Mouse (Mus musculus) cerebellum, postnatal 36 days (tissue): ENCODE data around the gene Plekhm1.

Source experiments
- DNase-seq, 2 experiments: peaks; one replicate each; pipeline ENCODE4 v3.0.0; 2021 to 2022; ENCODE audit warnings: mixed read lengths in 2 of 2

The Plekhm1 gene

DNA sequence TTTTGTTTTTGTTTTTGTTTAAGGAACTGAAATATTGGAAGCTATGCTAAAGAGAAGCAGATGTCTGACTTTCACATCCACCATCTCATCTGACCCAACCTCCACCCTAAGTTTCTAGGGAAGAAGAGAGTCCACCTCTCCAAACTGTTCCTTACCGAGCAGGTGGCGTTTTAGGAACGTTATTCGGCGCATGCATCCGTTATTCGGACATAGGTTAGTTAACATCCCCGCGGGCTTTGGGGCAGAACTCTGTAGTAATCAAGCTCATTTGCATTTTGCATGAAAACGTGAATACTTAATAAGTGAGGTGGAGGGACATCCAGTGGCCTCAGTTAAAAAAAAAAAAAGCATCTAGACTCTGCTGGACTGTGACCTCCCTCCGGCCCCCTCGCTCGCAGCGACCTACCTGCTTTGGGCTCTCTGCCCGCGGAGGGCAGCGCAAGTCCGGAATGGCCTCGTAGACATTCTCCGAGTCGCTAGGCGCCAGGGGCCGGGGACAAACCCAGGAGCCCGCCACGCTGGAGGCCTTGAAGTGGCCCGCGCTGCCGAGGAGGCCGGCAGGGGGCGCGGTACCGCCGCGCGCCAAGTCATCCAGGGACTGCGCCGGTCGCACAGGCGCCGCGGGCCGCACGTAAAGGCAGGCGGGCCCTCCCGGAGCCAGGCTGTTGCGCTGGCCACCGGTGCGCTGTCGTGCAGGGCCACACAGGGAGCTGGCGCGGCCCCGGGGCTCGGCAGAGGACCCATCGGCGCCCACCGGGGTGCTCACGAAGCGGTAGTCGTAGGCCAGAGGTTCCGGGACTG, 52.4 kb downstream of the Plekhm1 start:
- DNase-seq, result peak; percentile 80 to 85

DNA sequence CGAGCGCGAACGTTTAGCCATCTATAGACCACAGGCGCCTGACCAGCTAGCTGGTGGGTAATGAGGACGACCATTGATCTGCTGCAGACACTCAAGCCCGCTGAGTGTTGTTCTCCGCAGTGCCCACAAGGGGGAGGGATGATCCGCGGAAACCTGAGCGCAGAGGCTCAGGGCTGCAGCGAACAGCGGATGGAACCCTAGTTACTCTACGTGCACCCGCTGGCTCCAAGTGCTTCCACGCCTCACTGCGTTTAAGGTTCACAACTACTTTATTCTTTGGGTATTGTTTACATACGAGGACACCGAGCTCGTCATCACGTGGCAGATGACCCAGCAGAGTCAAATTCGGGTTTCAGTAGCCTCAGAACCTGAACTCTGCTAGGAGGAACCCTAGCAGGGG, 53.4 kb downstream of the Plekhm1 start:
- peak; percentile 68 to 70 for DNase-seq

DNA sequence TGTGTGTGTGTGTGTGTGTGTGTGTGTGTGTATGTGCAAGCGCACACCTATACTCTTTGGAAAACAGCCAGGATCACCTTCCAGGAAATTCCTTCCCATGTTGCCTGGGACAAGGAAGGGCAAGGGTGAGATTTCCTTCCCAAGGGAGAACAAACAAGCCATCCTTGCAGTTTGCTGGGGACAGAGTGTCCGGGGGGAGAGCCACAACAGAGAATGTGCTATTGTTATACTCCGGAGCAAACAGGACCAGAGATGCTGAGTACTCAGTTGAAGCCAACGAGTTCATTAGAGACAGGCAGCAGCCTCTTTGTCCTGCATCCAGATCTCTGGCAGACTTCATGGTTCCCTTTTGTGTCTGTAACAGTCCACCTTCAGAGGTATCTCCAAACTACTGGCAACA, 54.2 kb downstream of the Plekhm1 start:
- DNase-seq, result no peak

DNA sequence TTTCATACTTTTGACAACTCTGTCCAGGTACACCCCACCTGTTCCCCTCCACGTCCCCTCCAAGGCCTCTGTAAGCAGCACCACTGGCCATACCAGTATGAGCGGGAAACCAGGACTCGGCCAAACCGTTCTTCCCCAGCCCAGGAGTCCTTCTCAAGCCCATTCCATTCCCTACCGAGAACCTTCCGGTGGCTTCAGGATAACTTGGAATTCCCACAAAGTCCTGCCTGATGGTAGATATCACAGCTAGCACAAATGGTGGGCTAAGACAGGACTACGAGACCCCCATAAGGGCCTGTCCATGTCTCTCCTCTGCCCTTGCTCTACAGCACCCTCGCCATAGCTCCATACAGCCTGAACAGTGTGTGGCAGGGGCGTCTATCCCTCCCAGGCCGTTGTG, 54.8 kb downstream of the Plekhm1 start:
- no peak for DNase-seq

DNA sequence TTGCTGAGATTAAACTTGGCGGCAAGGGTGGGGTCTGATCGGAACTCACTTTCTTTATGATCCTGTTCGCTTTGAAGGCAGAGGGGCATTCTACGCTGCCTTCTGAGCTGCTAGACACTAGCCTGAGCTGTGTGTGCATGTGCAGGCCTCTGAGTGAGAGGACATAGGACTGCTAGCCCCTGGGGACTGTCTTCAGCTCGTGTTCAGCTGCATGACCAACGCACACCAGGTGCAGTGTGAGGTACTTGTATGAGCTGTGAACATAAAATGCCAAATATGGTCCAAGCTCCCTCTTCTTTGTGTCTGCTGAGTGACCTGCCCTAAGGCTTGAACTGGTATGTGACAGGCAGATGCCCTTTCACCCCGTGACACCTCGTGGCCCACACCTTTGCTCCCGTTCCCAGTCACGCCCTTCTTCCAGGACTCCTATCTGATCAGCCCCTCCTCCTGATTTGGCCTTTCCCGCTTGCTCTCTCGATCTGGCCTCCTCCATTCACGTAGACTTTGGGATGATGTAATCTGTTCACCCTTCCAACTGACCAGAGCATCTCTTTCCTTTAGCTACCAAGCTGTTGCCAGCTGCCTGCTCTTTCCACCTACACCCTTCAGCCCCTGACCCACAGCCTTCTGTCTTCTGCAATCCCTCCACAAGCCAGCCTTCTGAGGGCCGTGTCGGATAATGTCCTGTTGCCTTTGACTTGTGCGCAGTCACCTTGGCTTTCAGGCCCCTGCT, 55.4 kb downstream of the Plekhm1 start:
- DNase-seq, result no peak

DNA sequence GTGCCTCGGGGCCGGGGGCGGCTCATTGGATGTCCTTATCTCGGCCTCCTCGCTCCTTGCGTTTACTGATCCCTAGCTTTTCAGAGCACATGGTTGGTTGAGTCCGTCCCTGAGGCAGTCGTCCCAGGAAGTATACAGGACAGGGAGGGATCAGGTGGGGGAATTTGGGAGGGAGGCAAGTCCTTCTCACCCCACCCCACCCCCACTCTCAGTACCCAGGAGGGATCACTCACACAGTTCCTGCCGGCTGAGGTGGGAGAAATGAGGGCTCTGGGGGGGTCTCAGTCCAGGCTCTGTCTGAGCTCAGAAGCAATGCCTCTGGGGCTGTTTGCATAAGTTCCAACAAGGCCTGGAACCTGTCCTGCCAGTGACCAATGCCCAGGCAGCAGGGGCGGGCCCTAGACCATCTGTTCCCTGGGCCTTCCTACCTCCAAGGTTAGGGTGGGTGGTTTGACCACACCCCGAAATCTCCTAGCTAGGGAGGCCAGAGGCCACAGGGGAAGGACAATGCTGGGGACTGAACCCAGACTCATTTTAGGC, 56.4 kb downstream of the Plekhm1 start:
- DNase-seq, result no peak

DNA sequence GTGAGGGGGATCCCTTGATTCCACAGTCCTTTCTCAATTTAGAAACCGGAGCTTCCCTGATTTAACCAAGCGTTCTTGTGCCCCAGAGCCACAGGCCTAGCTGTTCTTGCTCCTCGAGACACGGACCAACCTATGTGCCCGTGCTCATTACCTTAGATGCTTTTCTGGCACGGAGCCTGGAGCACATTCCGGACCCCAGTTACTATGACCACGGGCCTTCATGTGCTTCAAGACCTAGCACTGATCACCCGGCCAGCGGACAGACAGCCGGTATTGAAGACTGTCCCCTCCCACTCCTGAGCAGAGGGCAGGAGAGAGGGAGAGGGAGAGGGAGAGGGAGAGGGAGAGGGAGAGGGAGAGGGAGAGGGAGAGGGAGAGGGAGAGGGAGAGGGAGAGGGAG, 57.2 kb downstream of the Plekhm1 start:
- no peak for DNase-seq

DNA sequence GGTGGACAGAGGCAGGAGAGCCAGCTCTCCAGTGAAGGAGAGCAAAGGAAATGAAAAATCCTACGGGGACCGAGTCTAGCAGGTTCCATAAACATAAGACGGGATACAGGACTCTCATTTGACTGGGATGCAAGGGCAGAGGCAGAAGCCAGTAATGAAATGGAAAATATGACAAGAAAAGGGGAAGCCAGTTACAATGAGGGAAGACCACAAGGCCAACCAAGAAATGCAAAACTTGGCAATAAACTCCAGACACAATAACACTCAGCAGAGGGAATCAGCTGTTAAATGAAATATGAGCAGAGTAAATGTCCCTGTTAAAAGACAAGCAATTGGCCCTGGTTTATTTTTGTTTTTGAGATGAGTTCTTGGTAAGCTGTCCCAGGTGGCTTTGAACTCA, 58.5 kb downstream of the Plekhm1 start:
- no peak for DNase-seq

DNA sequence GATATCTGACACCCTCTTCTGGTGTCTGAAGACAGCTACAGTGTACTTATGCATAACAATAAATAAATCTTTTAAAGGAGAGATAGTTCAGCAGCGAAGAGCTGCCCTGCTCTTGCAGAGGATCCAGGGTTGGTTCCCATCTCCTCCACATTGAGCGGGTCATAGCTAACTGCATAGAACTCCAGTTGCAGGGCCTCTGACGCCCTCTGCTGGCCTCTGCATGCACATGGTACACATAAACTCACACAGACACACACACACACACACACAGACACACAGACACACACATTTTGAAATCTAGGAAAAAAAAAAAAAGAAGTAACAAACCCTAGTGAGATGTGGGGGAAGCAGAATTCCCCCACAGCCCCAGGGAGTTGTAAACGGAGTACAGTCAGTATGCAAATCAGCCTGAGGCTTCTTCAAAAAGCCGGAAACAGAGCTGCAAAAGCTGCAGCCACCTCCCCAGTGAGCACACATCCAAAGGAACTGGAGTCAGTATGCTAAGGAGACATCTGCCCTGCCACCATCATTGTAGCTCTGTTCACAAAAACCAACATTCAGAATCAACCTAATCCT, 60.2 kb downstream of the Plekhm1 start:
- DNase-seq, result no peak

DNA sequence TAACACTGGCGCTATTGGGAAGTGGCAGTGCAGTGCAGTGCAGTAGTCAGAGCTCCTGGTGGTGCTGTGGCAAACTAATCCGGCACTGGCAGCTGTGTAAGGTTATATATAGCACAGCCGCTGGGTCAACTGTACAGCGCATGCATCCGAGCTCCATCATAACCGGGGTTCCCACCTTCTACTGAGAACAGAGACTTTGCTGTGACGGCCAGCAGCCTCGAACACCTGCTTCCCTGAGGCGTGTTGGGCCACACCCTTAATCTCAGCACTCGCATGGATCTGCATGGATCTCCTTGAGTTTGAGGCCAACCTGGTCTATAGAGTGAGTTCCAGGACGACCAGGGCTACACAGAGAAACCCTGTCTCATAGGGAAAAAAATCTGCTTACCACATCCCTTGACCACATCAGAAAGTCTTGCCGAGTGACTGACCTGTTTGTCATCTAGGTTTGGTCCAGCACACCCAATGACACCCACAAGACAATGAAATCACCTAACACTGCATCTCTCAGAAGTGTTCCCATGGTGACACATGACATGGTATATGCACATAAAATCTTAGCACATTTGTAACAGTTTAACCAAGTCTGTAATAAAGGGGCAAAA, 61.7 kb downstream of the Plekhm1 start:
- no peak for DNase-seq

DNA sequence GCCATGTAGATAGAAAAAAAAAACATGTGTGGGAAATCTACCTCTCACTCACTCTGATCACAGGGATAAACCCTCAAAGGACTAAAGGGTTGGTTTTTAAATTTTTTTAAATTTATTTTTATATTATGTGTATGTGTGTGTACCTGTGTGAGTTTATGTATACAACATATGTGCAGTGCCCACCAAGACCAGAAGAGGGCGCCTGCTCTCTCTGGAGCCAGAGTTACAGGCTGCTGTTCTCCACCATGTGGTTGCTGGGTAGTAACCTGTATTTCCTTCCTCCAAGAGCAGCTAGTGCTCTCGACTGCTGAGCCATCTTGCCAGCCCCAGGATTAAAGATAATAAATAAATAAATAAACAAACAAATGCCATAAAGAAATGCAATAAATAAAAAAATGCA, 62.8 kb downstream of the Plekhm1 start:
- DNase-seq, result no peak

DNA sequence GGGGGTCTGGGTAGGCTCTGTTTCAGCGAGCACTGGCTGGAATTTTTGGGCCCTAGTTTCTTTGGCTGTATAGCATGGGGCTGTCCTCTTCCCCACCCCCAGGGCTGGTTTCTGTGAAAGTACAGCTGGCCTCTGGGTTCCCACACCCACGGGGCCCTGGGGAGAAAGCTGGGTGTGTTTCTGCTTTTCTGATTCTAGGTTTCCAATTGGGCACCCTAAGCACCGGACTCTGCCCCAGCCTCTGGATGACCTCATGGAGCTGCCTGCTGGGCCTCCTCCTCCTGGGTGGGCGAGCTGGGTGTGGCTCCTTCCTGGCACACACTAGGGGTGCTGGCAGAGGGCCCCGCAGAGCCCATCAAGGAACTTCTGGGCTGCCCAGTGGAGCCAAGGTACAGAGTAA, 65.8 kb downstream of the Plekhm1 start:
- no peak for DNase-seq

DNA sequence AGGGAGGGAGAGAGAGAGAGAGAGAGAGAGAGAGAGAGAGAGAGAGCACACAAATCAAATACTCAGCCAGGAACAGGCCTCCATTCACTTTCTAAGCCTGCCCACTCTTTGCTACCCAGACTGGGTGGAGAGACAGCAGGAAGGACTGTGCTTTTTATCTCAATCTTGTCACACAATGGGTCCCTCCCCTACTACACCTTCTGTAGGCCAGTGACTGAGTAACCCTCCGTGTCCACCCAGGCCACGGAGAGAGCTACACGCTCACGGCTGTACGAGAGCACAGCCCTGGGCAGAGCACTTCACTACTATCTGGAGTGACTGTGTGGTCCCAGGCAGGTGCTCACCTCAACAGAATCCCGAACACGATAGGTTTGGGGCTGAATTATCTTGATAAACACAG, 66.3 kb downstream of the Plekhm1 start:
- DNase-seq, result no peak

DNA sequence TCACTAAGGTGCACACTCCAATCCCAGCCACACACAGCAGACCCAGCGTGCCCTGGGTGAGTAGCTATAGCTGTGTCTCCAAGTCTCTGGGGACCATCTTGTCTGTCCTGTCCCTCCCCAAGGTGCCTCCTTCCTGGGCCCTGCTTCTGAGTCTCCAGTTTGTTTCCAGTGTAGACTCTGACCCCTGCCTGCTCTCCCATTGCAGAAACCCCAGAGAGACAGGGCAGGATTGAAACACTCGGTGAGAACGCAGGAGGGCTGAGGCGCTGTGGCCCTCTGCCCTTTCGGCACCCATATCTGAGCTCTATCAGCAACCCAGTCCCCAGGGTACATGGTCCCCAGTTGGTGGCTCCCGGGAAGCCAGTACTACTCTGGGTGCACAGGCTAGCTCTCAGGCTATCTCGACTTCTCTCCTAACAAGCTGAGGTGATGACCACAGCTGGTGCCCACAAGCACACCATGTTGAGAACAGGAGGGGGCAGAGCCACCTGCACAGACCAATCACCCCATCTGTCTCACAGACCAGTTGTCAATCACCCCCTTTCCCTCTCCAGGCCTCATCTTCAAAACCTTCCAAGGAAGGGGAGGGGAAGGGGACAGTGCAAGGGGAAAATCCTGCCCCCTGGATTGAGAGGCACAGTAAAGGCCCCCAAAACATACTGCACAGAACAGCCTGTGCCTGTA, 66.9 kb downstream of the Plekhm1 start:
- no peak for DNase-seq

DNA sequence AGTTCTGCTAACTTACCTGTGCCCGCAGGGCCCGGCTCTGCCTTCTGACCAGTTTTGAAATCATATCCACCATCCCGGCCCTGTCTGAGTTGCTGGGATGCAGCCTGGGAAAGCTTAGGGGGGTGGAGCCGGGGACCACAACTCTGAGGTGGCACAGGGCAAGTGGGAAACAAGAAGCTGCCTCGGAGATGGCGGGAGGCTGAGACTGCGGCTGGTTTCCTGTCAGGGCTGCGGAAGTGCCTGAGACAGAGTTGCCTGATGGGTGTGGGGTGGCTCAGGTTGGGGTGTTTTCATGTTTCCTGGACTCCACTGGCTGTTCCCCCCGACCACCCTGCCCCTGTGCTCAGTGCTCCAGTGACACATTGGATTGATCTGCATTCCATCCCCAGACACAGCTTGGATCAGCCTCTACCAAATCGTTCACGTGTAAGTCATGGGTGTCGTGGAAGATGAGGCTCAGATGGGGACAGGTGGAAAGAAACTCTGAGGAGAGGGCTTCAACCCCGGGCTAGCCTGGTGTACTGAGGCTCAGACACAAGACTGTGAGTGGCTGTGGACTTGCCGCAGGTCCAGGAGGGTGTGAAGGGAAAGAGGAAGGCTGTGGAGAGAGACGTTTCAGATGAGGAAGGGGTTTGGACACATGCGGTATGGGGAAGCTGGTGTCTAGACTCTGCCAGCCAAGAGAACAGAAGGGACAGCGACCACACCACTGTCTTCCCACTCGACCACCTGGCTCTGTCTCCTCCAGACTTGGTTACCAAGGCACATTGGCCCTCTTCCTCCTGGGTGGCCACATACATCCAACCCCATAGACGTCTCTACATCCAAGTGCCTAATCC, 67.8 kb downstream of the Plekhm1 start:
- no peak for DNase-seq

DNA sequence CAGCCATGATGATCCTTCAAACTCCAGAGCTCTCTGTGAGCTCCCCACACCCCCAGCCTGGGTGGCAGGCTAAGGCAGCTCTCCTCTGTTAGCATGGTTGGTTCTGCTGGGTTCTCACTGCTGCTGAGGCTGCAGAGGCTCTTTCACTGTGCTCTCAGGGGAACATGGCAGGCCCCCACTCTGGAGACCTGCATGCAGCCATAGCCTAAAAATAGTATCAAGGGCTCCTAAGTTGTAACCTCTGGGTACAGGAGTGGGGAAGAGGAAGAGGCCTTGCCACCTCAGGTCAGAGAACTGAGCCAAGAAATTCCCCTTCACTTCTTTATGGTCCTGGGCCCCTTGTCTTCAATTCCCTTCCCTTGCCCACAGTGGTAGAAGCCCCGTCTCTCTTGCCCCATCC, 68.6 kb downstream of the Plekhm1 start:
- DNase-seq, result no peak

DNA sequence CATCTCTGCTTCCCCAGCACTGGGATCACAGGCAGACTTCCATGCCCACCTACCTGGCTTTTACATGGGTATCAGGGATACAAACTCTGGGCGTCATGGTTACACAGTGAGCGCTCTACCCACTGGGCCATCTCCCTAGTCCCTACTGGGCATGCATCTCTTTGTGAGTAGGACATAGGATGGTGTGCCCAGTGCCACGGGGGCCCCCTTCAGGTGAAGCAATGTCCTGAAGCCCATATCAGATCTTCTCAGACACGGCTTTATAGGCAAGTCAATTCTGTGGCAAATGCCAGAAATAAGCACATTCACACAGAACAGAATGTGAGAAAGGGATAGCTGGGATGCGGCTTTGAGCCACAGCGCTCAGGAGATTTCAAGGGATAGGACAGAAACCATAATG, 69.4 kb downstream of the Plekhm1 start:
- no peak for DNase-seq

DNA sequence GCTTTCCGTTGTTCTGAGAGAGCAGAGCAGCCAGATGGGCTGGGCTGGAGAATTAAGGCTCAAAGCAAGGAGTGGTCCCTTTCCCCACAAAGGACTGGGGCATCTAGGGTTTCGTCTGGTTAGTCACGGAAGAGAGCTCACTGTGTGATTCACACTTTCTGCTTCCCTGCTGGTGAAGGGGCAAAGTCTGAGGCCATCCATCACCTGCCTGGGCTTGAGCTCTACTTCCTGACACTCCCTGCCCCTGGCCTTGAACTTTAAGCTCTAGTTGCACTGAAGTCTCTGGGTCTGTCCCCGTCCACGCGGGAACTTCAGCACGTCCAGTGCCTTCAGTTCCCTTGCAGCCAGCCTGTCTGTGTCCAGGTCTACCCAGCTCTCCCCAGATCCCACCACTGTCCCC, 71.8 kb downstream of the Plekhm1 start:
- DNase-seq, result no peak

DNA sequence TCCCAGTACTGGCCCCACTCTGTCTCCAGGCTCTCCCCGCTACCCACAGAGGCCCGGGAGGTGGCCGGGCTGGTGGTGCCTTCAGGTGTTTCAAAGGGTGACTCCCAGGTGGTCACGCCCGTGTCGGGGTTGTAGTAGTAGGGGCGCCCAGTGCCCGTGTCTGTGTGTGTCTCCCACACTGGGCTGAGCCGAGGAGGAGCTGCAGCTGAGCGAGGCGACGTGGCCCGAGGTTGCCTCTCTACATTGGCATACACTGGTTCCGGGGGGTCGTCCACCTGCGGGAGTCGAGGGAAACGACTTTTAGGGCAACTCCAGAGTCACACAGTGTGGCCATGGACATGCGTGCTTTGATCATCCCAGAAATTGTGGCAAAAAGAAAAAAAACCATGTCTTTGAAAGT, 72.4 kb downstream of the Plekhm1 start:
- DNase-seq, result no peak

DNA sequence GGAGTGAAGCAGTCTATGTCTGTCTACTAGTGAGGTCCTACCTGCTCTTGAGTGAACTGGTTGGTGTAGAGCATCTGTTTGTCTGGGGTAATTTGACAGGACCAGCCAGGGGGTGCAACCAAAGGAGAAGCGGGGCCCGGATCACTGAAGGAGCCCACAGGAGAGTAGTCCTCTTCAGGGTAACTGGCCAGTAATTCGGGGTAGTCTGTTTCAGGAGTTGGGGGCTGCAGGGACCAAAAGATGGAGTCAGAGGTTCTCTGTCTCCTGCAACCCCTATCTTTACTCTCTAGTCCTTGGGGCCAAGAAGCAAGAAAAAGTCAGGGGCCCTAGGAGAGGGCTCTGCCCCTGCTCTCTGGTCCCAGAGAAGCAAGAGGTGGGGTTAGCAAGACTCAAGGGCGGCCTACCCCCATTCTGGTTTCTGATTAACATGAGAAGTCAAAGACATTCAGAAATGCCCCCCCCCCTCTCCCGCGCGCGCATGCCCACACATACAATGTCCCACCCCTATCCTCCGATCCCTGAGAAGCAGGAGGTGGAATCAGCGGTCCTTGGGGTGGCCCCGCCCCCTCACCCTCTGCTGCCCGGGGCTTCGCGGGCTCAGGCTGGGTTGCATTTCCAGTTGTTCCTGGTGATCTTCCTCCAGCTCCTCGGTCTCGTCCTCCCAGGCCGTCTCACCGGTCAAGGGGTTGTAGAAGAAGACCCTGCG, 72.9 kb downstream of the Plekhm1 start:
- DNase-seq, result no peak

DNA sequence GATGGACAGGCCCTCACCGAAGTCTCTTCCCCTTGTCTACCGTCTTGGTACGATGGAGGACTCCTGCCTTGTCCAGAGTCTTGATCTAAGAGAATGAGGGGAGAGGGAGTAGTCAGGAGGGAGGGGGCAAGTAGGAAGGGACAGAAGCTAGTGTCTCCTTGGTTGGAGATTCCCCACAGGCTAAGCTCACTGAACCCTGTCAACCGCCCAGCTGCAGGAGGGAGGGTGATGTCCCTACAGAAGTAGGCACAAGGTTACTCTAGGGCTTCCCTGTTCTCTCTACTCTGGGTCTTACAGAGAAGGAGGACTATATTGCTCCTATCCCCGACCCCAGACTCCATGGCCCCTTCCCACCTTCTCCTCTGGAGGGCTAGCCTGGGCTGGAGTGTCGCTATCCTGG, 73.8 kb downstream of the Plekhm1 start:
- DNase-seq, result no peak
